Mouse (Mus musculus) ZHBTc4 (cell line): ENCODE measurements around the gene Notum.
"Not testable (repeated sequence)": the region's sequence is repeated elsewhere in the genome, so short reads cannot be mapped to it uniquely, and the experiment has no call there.

Experiments
- DNase-seq: peaks from one replicate; pipeline ENCODE4 v3.0.0-alpha.2; 2011; ENCODE audit warnings: low read depth, low spot score

Gene Notum

DNA sequence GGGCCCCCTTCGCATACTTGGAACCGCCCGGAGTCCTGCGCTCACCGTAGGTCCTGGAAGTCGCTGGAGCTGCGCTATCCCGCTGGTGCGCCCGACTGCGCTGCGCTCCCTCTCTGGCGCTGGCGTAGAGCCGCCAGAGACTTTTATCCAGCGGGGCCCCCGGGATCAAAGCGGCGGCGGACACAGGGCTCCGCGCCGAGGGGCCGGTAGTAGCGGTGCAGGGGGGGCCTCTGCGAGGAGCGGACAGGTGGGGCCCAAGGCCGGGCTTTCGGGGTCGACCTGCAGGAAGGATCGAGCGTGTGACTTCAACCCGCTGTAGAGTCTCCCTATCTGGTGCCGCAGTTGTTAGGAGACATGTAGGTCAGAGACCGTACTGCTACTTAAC is at the start of gene Notum:
Gene Notum, minus strand, starts transcription at position 100 of the 385 bp plus-strand sequence.
- DNase-seq: no peak

DNA sequence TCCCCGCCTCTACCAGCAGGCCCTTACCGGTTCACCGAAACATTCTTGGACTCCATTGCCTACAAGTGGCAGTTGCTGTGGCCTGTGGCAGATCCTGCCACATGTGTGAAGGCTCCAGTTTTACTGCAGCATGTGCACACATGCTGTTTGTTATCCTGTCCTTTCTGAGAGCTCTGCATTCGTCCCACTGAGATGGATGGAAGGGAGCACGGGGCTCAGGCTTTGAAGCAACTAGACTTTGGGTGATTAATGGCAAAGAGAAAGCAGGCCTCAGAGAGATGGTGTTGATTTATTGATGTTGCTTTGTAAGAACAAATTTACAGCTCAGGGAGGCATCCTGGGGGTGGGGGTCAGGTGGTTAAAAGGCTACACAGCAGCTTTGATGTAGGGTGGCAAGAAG is 49.7 kb upstream of the Notum start:
- DNase-seq: no peak

DNA sequence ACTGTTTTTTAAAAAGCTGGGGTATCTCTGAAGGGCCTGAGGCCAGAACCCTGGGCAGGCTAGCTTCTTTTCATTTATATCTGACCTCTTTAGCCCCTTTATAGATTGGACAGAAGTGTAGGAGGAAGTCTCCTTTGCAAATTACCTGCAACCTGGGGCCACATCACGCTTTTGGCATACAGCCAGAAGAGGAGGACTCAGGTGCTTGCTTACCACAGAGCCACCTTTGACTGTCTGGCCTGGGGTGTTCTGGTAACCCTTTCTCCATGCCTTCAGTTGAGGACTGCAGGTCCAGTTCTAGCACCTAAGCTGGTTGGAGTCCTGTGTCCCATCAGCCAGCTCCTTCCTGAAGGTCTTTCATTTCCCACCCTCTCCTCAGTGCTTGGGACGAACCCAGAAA is 48.6 kb upstream of the Notum start:
- no peak for DNase-seq

DNA sequence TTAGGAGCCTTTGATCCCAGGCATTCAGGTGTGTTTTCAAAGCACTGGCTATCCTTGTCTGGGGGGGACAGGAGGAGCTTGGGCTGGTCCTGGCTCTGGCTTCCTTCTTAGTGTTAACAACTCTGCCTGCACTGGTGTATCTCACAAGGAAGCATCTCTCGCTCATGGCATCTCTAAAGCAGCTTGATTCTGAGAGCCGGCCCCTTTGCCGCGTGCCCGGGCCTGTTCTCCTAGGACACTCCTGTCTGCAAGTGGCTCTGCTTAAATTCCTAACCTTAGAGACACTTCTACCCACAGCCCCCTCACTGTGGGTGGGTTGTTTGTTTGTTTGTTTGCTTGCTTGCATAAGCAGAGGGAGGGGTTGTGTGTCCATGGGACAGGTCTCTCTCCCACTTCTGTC is 47.0 kb upstream of the Notum start:
- DNase-seq: peak; percentile 35

DNA sequence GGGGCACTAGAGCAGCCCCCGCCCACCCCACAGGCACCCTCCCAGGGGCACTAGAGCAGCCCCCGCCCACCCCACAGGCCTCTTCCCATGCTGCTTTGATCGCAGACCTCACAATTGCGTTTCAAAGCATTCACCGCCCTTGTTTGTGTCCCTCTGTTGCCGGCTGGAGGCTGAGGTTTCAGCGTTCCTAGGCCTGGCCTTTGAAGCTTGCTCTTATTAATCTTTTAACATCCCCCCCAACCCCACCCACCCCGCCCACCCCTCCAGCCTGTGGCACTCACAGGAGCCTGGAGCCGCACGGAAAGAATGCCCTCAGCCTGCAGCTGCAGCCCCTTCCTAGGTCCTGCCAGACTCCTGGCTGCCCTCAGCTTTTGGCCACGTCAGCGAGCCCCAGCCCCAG is 46.2 kb upstream of the Notum start:
- peak; percentile 87 for DNase-seq

DNA sequence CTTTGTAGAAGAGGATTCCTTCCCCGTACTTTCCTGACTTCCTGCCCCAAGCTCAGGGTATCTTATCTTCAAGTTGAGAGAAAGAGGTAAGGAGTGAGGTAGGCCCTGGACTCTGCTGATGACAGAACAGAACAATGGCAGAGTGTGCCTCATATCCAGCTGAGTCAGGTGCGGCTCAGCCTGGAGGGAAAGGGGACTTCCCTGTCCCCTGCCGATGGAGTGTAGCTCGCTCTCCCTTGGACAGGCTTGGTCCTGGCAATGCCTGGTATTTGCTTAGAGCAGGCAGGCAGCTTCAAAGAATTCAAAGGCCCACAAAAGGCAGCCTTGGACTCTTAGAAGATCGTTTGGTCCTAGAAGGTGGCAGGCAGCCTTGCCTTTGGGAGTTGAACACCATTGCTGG is 45.1 kb upstream of the Notum start:
- no peak for DNase-seq

DNA sequence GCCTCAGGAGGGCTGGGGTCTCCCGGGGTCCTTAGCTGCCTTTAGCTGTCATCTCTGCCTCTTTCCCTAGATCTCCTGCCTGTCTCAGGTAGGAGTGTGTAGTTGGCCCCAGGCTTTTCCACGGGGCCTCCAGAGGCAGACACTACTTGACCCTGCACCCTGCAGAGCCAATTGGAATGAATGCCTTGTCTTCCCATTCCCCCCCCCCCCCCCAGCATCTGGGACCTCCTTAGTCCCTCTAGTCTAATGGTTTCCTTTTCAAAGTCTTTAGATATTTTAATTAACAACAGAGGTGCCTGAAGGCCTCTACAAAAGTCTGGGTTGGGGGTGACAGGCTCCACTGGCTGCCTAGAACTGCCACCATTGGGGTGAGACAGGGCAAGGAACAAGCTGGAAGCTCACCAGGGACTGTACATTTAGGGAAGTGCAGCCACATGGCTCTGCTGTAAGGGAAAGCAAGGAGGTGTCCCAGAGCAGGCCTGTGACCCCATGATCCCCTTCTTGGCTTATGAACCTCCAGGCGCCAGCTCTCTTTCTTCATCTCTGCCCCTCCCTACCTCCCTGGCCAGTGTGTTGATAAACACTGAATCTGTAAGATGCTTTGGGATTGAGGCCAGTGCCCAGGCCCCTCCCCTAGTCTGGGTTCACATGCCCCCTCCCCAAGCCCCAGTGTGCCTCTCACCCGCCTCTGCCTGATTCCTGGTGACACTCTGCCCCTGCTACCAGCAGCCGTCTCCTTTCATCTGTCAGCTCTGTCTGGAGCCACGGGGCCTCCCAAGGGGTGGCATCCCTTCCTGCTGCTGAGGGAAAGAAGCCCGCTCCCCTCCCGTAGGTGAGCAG is 43.7 kb upstream of the Notum start:
- peak; percentile 75 for DNase-seq

DNA sequence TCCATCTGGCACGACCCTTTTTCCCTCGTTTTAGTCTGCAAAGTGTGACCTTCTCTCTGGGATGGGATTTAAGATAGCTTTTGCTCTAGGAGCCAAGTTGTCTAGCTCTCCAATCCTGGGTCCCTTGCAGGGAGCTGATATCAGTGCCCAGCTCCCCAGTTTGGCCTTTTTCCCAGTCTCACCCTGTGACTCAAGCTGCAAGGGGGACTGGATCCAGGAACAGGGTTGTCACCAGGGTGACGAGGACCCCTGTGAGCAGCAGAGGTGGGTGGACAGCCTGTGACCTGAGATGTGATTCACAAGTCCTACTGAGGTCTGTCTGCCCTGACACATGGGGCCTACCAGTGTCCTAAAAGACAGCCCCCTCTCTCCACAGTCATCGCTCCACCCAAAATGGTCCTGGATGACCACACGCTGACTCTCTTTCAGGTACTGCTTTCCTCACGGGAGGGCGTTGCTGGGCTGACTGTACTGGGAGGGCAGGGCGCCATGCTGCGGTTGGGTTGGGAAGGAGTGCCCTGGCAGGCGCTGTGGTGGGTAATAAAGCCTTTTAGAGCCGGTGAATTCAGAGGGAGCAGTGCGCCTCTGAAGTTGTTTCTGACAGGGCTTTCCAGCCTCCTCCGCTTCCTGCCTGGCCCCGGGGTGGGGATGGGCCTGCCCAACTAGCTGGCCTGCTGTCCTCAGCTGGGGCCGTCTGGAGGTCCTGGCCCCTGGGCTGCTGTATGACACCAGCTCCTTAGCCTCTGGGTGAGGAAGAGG is 42.9 kb upstream of the Notum start:
- peak; percentile 40 for DNase-seq

DNA sequence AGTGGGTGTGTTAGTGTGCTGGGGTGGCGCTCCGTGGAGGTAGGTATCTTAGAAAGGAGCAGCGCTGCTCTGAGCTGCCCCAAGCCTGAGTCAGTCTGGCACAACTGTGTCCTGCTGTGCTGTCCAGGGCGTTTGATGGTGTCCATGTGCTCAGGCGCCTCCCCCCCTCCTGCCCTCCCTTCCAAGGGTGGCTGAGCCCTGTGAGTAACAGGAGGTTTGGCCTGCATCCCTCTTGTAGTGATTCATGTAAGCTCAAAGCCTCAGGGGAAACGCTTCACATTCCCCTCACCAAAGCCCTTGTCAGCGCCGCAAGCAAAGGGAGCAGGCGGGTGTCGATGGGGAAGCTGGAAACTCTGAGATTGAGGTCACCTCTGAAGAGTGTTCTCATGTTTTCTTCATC is 36.8 kb upstream of the Notum start:
- DNase-seq: no peak

DNA sequence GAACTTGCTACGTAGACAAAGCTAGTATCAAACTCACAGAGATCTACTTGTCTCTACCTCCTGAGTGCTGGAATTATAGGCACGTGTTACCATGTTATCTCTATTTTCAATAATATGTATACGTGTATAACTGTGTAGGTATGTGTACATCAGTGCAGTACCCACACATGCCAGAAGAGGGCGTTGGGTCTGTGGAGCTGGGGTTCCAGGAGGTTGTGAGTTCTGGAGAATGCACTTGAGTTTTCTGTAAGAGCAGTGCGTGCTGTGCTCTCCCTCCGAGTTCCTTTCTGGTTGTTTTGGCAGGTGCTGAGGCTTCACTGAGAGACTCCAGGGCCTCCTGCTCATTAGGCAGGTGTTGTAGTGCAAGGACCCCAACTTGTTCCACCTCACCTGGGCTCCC is 35.6 kb upstream of the Notum start:
- peak; percentile 82 for DNase-seq

DNA sequence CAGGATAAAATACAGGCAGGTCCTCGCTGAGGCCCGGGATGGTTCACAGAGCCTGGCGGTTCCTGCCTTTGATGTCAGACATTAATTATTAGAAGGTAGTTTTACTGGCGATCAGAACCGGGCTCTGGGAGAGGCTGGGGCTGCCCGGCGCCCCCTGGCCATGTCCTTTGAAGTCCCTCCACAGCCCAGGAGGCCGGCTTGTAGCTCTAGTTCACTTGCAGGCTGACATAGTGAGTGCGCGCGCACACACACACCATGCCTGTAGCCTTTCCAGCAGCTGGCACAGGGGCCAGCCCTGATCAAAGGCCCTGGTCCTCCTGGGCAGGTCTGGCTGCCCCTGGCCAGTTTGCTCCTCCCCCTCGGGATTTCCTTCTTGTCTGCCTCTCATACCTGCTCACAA is 34.7 kb upstream of the Notum start:
- DNase-seq: no peak

DNA sequence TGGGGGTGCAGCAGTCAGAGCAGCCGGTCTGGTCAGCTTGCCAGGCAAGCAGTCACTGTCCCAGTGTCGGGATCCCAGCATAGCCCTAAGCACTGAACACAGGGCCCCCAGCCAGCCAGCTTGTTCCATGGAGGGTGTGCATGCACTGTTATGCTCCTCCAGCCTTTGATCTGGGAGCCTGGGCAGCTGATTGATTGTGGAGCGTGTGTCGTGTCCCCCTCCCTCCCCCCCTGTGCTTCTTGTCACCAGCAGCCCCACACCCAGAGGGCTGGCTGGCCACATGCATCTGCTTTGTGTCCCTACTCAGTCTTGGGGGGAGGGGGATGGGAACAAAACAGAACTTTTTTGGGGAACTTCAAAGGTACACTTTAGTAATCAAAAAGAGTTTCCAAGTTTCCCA is 34.2 kb upstream of the Notum start:
- no peak for DNase-seq

DNA sequence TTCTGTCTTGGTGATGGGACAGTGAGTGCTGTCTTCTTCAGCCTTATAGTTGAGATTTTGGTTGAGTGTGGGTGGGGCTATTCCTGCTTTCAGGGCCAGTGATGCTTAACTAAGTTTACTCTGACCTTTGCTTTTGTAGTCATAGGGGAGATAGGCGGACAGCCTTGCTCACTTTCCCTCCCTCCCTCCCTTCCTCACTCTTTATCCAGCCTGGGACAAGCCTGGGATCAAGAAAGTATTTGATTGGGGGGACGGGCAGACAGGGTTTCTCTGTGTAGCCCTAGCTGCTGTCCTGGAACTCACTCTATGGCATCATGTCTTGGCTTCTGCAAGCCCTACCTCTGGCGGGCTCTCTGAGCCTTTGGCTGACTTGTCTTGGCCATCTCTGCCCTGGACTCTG is 32.5 kb upstream of the Notum start:
- DNase-seq: no peak

DNA sequence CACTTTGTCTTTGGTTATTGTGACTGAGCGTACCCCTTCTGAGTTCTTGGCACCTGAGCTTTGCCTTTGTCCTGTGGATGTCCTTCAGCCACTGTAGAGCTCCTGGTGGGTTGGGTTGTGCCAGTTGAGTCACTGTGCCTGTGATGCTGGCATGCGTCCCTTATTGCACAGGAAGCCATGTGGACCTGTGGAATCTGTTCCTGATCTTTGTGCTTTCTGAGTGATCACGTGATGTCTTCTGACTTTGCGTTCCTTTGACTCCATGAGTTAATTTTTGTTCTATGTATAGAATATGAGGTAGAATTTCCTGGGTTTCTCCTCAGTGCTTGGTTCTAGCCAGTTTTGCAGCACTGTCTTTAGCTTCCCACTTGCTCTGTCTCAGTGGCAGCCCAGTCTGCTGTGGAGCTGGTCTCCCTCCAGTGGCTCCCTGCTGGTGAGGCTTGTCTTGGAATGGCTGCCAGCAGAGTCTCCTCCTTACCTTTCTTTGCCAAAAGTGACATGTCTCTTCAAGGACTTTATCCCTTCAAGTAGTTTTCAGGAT is 31.6 kb upstream of the Notum start:
- no peak for DNase-seq

DNA sequence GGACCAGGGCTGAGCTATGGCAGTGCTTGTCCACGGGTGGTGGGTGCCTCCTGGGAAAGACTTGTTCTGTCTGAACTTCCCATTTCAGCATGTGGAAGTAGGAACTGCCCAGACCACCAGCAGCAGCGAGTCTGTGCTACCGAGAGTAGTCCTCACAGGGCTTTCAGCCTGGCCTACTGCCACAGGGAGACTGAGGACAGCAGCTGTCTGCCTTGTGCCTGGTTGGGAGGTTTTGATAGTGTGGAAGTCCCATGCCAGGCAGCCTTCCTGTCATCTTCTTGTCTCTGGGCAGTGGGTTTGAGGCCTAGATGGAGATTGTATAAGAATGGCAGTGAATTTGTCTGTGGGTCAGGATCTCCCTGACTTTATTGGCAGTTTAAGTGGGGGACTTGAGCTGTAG is 28.4 kb upstream of the Notum start:
- no peak for DNase-seq

DNA sequence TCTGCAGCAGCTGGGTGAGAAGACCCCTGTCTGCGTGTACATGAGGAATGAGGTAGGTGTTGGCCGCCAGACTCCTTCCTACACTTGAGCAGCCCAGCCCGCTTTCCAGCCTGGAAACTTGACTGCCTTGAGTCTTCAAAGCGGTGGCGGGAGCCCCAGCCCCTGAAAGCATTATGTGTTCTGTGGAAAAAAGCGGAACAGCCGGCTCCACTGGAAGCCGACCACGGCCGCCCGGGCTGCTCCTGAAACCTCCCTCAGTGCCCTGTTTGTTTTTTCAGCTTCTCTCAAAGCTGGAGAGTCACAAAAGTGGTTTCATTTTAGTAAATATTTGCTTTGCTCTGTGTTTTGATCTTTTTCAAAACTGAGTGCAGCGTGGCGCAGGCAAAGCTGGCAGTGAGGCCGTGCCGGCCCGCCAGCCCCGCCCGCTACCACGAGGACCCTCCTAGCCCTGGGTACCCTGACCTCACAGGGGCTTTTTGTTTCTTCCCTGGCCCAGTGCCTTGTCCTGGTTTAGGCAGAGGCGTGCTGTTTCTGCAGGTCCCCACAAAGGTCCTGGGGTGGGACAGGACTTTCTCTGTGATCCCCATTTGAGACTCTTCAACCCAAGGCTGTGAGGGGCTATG is 25.8 kb upstream of the Notum start:
- no peak for DNase-seq

DNA sequence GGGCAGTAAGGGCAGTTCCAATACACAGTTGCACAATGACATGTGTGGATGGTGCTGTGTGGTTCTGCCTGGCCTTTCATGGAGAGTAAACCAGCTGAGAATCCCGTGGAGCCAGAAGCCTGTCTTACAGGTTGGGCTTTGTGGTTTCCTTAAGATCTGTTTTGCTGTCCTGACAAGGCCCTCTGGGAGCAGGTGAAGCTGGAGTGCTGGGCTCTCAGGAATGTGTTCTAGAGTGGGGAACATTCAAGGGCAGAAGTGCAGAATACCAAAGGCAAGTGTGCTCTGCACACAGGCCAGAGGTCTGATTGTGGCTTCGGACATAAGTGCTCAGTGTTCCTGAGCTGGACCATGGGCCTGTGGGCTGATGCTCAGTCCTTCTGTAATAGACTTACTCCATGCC is 23.7 kb upstream of the Notum start:
- DNase-seq: no peak

DNA sequence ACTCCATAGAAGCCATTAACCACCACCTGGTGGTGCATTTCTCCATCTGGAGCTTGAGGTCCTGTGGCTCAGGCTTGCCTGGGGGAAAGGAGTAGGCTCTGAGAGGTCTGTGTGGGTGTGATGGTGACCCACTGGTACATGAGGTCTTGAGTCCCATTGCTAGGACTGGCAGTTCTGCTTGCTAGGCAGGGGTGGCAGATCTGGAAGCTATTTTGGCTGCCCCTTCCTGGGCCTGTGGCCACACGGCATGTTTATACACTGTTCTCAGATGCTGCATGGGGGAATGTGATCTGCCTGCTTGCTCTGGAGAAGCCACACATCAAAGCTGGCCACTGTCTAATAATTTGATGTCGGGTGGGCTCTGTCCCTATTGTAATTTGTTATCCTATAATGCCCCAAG is 23.1 kb upstream of the Notum start:
- no peak for DNase-seq

DNA sequence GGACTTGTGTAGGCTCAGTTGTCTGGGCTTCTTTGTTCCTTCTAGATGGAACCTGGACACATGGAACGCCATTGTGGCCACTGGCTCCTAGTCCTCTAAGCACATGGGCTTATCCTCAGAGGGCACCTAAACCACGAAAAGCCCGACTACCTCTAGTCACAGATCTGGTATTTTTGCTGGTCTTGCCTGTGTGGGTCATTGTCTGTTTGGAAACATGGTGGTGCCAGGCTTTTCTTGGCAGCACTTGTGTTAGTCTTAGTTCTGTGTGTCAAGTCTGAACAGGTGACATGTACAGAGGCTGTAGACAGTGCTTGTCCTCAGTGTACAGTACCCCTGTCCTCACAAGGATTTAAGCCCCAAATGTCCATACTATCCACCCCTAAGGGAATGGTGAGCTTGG is 22.6 kb upstream of the Notum start:
- no peak for DNase-seq

DNA sequence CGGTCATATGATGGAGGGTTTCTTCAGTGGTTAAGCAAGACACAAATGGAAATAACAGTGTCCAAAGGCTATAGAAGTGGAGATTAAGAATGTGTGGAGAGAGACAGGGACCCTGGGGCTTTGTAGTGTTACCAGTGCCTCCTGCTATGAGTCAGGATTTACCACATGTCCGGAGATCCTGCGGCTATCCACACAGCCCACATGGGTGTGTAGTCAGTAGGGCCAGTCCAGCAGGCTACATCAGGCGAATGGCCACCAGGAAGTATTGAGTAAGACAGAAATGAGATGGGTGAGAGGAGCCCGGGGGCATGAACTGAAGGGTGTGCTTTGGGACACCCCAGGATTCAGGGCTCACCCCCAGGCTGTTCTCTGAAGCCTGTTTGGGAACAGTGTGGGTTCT is 21.7 kb upstream of the Notum start:
- DNase-seq: no peak

DNA sequence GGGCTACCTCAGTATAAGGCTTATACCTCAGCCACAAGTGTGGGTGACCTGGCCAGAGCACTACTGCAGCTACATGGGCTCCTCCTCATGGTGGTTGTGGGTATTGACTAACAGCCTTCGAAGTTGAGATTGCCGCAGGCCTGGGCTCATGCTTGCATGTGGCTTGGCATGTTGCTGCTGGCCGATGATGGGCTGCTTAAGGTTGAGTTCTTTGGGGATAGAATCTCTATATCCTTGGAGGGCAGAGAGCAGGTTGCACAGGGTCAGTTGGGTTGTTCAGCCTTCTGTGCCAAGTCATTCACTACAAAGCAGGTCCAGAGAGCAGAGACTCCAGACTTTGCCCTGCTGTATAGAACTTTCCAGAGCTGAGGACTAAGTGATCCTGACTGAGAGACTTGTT is 18.9 kb upstream of the Notum start:
- DNase-seq: peak; percentile 71

DNA sequence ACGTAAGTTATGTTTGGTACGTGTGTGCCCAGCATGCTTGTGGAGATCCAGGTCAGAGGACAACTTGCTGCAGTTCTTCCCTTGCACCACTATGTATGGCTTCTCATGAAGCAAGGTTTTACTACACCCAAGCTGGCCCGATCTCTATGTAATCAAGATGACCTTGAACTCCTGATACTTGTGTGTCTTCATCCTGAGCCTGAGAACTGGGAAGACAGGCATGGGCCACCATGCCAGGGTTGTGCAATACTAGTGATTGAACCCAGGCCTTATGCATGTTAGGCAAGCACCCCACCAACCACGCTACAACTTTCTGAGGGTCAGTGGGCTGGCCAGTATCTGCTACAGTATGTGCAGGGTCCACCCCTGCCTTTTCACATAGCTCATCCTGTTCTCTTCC is 16.0 kb upstream of the Notum start:
- no peak for DNase-seq

DNA sequence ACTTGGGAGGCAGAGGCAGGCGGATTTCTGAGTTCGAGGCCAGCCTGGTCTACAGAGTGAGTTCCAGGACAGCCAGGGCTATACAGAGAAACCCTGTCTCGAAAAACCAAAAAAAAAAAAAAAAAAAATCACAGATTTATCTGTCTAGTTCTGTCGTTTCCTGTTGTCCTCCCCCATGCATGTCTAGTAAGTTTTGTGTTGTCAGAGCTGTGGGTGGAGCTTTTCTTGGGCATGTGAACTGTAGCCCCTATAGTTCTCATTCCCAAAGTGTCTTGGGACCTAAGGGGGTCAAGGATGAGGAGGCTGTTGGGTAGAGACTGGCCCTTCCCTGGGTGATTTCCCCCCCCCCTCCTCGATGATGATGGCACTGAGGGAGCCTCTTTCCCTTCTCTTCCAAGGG is 14.9 kb upstream of the Notum start:
- not testable (repeated sequence) for DNase-seq
